Mouse (Mus musculus) cerebellum, adult 8-10 months (tissue): ENCODE measurements at regions not wholly inside any gene's neighbourhood (a gene's known extent, or its start where the extent isn't known, plus 50 kb on each side); places are given as distances from the start of the nearest gene placed in this dataset.
A peak's percentile ranks its signal among the peaks of the same experiment; 100 is the strongest.

Experiments used
- DNase-seq: peaks from one replicate; pipeline ENCODE4 v3.0.0; 2022

DNA sequence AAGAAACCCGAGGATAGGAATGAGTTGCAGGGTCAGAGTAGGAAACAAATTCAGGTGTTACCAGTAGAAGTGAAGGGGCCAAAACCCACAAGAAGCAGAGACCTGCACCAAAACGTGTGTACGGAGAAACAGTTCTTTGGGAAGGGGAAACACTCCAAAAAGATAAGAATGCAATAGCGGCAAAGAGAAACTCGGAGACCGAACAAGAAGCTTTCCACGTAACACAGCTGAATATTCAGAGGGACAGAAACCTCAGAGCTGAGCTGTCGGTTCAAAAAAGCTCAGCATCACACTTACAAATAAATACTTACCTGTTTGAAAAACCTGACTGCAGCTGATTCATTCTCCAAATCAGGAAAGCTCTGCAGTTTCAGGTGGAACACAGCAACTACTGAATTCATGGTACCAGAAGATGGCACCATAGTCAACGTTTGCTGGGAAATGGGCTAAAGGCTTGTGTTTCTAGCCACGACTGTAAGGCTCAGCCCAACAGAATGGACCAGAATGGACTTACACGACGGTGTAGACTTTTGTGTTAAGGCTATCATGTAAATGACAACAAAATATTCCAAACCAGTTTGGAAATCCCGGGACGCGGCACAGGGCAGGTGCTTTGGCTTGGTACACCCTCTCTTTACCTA, 484.9 kb downstream of the Plcl1 start:
- DNase-seq = no peak

DNA sequence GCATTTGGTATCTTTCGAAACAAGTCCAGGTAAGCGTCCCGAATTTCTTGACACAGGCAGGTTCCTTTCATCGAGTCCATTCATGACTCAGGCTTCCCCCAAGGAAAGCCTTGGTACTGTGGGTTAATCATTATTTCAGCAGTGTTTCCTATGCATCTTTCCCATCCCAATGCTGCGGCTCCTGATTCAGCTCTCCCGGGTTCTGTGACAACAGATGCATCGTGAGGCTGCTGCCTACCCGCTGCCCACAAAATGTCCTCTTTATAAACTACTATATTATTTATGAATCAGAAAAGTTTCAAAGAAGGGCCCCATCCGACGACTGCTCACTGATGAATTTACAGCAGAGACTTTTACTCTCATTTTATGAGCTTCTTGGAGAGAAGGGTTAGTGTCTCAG, 486.2 kb downstream of the Plcl1 start:
- no peak for DNase-seq

DNA sequence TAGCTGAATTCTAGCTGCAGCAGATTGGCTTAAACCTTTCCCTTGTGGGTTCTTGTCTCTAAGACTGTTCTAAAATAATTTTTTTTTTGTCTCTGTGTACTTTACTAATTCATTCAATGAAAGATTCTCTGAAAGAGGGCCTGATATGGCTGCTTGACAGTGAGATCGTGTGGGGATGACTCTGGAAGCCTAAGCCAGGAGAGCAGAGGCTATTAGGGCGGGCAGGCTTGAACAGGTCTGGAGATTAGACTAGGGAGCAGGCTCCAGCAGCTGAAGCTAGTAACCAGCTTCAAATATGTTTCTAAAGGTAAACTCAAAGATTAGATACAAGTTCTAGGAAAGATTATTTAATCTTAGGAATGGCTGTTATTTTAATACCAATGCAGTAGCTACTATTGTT, 491.9 kb downstream of the Plcl1 start:
- DNase-seq = no peak

DNA sequence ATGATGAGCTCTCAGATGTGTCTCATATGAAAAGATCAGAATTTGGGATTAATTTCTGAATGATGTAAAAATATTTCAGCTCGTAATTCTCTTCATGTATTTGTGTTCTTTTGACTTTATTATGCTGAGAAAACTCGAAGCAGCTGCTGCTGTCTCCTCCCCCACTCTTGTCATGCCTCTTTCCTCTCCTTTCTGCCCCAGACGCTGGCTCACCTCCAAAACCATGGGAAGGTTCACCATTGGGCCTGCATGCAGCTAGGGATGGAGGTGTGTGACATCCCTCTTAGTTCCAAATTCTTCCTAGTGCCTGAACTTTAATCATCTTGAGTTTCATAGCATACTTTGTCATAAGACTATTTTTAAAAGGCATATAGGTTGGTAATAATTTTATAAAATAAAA, 492.3 kb downstream of the Plcl1 start:
- DNase-seq = no peak

DNA sequence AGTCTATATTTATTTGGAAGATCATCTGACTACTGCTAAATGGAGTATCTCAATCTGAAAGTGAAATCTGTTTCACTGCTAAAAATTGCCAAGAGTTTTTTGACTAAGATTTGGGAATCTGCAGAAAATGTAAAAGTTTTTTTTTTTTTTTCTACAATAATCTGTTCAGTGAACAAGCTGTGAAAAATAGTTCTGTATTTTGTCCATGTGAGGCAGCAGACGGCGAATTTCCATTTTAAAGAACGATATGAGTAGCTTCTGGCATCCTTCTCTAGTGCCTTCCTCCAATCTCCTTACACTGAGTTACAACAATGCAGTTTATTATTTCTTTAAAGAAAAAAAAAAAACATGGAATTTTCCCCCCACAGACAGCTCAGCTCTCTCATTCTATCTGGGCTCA, 494.3 kb downstream of the Plcl1 start:
- DNase-seq = no peak

DNA sequence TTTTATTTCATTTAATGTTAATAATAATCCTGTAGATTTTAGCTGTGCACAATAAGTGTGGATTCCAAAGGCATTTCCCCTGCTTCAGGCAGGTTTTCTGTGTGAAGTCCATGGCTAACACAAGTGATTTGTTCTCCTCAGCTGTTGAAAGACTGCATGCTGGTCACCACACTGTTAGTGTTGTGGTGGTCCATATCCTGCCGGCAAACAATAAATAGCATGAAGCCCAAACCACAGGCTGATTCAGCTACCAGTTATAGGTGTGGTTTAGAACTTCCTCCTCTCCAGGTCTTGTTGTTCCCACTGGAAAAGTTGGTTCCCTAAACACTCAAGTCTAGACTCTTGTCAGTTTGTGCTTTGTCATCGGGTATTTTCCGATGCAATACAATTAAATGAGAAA, 497.5 kb downstream of the Plcl1 start:
- no peak for DNase-seq

GRCm38 (mm10) chr1:55904571-55904970, 498.9 kb downstream of the Plcl1 start:
- no peak for DNase-seq

DNA sequence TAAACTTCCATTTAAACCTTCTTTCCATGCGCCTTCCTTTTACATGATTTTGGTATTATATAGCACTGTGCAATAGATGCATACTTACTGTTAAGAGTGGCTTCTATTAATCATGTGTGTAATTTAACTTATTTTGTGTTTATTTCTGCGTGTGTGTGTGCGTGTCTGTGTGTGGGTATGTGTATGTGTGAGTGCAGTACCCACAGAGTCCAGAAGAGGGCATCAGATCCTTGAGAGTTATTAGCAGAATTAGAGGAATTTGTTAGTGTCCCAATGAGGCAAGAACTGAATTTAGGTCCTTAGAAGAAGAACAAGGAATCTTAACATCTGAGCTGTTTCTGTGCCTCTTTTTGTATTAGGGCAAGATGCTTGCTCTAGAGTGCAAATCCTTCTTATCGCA, 499.5 kb downstream of the Plcl1 start:
- no peak for DNase-seq

GRCm38 (mm10) chr1:55910024-55910423, 504.3 kb downstream of the Plcl1 start:
- no peak for DNase-seq

GRCm38 (mm10) chr1:55914284-55914683, 508.6 kb downstream of the Plcl1 start:
- no peak for DNase-seq

DNA sequence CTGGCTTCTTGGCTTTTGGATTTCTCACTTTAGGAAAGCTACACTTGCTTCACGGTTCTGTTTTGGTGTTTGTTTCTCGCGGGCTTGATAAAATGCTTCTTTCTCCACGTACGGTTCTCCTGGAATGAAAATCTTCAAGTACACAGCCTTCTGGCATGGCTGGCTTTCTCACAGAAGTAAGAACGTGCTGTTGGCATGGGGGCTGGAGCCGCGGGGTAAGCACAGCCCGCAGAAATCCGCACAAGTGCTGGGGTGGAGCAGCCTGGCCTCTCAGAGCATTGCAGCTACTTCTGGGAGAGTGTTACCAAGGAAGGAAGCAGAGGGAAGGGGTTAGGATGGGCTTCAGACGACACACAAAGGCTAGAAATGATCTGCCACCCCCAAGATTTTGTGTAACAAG, 510.2 kb downstream of the Plcl1 start:
- no peak for DNase-seq

- DNase-seq = no peak
Measured at GRCm38 (mm10) chr1:55919516-55919915, 513.8 kb downstream of the Plcl1 start.

GRCm38 (mm10) chr1:55946786-55947549, 541.2 kb downstream of the Plcl1 start:
- DNase-seq = no peak

GRCm38 (mm10) chr1:55947618-55948283, 542.0 kb downstream of the Plcl1 start:
- no peak for DNase-seq

- DNase-seq = no peak
Measured at GRCm38 (mm10) chr1:55949606-55950005, 543.9 kb downstream of the Plcl1 start.

DNA sequence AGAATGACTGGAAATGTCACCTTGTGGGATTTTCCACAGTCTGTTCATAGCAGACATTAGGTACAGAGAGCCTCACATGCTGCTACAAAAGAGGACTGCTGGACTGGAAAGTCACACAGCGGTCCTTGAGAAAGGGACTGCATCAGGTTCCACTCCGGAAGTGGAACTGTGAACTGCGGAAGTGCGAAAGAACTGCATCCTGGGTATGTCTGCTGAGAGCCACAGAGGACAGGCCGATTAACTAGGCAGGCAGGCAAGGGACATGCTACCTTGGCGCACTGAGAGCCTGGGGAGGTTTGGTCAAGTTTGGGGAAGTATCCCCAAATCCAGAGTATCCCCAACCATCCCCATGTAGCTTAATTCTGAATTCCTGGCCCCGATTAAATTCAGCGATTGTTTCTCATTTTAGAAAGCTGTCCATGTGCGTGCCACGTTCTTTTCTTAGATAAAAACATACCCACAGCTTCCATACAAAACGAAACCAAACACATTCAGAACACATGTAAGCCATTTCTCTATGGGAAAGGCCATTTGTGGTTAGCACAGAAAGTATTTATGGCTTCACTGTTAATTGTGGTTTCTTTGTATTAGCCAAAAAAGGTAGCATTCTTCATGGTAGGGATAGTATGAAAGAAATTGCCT, 552.2 kb downstream of the Plcl1 start:
- no peak for DNase-seq

DNA sequence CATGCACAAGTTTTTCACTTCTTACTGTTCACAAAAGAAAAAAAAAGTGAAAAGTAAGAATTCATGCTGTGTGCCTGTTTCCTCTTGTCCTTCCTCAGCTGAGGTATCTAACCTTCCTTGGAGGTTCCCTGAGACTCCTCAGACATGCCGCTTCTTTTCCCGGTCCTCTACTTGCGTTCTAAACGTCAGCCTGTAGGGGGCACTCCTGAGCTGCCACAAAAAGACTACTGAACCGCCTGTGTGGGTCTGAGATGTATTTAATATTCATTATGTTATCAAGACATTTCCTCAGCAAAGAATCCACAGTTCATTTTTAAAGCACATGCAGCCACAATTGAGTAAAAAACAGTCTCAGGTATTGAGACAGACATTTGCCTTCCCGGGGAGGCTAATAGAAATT, 554.6 kb downstream of the Plcl1 start:
- DNase-seq = peak; percentile 42

DNA sequence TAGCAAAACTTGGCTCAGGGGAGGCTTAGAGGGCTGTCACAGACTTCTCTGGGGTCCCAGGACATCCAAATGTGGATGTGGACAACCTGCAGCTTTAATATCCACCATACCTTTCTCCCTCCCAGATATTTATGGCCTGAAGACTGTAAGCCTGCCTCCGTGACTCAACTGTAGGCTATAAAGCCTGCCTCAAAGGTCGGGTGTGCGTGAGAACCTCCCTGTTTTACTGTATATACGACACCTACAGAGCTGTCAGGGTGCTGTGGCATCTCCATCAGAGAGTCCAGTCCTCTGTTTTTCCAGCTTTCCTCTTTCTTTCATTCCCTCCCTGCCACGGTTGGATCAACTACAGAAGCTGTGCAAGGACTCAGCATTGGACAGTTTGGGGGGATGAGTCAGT, 558.1 kb downstream of the Plcl1 start:
- DNase-seq = no peak

DNA sequence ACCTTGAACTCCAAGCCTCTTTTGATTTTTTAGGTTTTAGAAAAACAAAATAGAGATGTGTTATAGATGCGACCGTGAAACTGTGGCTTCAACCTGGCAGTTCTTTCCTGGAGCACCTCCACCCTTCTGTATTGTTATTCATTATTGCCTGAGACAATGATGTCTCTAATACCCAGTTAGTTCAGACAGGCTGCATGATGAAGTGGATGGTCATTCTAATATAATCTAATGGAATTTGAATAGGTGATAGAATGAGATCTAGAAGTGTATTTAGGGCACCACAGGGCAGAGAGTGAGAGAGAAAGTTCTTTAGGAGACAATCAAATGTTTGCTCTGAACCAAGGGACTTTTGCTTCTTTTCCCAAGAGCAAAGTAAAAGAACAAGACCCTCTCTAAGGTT, 560.6 kb downstream of the Plcl1 start:
- DNase-seq = no peak

- no peak for DNase-seq
Measured at GRCm38 (mm10) chr1:55967869-55968268, 562.1 kb downstream of the Plcl1 start.

- DNase-seq = no peak
Measured at GRCm38 (mm10) chr1:55977796-55978195, 572.1 kb downstream of the Plcl1 start.

GRCm38 (mm10) chr1:55983522-55984066, 577.9 kb downstream of the Plcl1 start:
- no peak for DNase-seq

DNA sequence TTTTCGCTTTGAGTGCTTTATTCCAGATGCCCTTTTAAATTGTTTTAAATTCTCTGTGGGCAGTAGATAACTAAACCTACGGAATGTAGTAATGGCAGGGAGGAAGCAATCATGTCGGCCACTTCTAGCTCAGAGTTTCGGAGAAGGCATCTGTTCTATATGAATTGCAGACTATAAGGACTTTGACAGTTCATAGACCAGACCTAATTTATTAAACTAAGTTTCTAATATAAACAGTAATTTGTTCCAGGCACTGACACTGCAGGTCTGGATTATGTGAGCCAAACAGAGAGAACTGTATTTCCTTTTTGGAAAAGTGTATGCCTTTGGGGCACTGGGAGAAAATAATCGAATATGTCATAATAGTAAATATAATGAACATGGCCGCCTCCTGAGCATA, 591.4 kb downstream of the Plcl1 start:
- no peak for DNase-seq
